Mouse (Mus musculus) natural killer cell, adult 2 months (primary cell): ENCODE measurements around the gene Malrd1.
"Not testable (repeated sequence)": the region's sequence is repeated elsewhere in the genome, so short reads cannot be mapped to it uniquely, and the experiment has no call there.

Source experiments
- DNase-seq, 2 experiments: peaks; one replicate each; pipeline ENCODE4 v3.0.0; 2022; ENCODE audit warnings: low spot score in 2 of 2

Malrd1 gene

DNA sequence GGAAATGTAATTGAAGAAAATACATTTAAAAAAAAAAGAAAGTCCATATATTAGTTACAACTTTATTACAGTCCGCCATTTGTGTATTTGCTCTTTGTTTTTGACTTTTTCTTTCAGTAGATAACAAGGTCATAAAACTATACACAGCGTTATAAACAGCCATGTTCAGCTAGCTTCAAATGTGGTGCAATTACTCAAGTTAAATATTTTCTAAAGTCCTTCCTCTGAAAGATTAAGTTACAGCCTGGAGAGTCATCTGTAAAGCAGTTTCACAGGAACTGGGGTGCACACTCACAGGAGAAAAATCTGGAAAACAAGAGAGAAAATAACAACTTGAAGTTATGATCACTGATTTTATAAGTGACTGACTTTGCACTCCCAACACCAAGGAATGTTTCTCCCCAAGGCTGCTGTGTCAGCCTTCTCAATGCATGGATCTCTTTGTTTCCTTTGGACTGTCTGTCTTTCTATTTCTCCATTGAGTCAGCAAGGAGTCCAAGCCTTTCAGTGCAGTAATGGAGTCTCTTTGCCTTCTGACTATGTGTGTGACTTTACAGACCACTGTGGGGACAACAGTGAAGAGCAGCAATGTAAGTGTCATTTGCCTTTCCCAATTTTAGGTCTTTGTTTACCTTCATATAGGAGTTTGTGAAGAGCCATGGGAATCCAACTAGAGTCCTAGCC, at the start of gene Malrd1:
Gene Malrd1, plus strand, starts transcription at position 239 of the 684 bp plus-strand sequence.
- no peak for DNase-seq

DNA sequence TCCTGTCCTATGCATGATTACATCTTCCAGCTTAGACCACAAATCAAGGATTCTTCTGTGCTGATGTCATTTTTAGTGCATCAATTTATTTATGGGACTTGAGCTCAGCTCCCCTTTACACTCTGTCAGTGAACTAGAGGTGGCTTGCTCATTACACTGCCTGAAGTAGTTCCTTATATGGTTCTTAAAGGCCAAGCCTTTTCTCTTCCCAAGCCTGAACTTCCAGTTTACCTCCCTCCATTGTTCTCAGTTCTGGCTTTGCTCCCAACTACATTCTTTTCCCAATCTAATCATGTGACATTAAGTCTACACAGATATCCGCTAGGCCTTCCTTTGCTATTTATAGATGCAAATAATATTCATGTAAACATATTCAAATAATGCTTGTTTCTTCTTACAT, 12.4 kb downstream of the Malrd1 start:
- no peak for DNase-seq

DNA sequence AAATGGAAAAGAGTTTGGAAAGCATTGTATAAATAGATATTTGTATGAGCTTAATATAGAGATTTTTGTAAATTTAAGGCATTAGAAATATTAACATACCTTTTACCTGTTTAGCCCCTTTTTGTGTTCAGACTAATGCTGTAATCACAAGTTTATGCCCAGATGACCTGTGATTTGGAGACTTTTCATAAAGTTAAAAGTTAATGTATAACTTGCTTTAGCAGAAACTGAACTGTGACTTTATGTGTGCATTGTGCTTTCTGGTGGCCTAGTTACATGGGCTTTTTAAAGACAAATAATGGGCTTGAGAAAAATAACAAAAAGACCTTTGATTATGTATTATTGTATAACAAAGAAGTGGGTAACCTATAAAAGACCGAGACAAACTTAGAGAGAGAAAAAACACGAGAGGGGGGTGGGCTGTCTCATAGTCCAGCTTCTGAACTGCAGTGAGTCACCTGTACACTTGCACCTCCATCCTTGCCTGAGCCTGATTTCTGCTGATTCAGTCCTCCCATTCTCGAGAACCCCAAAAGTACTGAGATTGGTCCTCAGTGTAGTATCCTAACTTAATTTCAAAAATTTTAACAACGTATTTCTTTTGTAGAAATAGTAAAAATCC, 87.2 kb downstream of the Malrd1 start:
- no peak for DNase-seq

DNA sequence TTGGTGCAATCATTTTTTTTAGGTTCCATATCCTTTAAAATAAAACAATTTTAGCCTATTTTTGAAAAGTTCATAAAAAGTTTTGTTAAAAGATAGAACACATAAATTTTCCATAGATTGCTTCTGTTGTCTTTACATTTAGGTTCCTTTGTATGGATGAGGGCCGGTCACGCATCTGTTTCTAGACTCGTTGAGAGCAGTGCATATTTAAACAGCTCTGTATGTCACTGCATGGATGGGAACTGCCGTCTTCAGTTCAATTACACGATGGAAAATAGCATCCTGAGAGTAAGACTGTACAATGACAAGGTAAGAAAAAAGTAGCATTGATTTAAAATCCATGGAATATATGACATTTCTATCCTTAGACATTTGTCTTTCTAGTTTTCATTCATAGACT, 87.7 kb downstream of the Malrd1 start:
- no peak for DNase-seq

DNA sequence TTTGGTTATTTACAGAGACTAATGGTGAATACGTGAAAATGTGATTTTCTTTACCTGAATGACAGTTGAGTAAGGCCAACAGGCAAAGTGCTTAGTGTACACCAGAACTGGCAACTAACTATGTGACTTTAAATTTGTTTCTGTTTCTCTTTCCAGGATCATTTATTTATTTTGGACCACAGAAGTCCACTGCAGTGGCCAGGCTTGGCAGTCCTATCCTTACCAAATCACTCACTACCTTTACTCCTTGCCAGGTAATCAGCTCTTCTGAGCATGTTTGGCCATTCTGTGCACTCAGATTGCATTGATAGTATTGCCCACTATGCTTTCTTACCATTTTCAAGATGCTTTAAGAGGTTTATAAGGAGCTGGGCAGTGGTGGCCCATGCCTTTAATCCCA, 109.5 kb downstream of the Malrd1 start:
- no peak for DNase-seq

DNA sequence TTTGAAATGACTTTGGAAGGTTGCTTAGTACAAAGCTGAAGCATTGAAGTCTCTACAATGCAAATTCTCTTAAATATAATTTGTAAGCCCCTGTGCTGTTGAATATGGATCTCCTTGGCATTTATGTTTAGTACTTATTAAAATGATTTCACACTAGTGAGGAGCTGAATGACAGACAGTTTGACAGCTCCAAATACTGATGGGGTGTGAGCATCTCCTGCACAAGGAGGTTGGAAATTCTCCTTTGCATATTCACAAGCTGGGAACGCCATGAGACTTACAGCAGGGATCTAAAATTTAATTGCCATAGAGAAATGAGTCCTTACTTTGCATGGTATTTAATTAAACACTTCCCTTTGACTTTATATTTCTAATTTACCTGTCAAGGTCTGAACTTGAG, 117.6 kb downstream of the Malrd1 start:
- no peak for DNase-seq

DNA sequence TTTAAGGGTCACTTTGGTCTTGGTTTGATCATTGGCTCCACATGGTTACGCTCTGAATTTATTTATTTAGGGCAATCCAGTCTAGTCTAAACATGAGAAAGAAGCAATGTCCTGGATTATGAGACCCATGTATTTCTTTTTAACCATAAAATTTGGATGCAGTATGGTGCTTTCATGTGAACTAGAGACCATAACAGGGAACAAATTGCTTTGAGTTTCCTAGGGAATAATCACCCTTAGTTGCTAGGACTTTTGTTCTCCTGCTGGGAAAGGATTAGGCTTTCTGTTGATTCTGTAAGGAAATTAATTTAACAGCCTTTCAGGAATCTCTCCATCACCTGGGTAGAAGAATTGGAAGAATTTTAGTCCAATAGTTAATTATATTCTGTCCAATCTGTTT, 130.1 kb downstream of the Malrd1 start:
- DNase-seq: no peak

DNA sequence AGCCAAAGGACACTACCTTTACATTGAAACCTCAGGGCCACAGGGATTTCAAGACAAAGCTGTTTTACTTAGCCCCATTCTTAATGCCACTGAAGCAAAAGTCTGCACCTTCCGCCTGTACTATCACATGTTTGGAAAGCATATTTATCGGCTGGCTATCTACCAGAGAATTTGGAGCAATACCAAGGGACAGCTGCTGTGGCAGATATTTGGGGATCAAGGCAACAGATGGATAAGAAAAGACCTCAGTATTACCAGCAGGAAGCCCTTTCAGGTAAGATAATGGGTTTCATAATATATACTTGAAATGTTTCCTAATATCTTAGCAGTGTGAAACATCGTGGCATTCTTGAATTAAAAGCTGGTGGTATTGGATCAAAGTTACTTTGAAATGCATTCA, 176.7 kb downstream of the Malrd1 start:
- DNase-seq: no peak

DNA sequence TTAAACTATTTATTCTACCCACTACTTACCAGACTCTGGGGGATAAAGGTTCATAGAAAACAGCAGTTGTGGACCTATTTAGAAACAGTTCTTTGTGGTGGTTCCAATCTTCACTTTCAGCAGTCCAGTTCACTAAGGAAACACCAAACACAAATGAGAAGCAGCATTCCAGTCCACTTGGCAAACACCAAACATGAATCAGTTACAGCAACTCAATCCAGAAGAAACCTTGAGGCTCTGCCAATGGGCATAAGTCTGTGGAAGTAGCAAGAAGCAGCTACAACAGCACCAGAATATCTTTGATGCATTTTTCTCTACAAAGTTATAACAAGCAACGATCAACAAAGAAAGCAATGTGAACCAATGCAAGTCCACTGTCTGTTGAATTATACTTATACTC, 214.7 kb downstream of the Malrd1 start:
- DNase-seq: no peak

DNA sequence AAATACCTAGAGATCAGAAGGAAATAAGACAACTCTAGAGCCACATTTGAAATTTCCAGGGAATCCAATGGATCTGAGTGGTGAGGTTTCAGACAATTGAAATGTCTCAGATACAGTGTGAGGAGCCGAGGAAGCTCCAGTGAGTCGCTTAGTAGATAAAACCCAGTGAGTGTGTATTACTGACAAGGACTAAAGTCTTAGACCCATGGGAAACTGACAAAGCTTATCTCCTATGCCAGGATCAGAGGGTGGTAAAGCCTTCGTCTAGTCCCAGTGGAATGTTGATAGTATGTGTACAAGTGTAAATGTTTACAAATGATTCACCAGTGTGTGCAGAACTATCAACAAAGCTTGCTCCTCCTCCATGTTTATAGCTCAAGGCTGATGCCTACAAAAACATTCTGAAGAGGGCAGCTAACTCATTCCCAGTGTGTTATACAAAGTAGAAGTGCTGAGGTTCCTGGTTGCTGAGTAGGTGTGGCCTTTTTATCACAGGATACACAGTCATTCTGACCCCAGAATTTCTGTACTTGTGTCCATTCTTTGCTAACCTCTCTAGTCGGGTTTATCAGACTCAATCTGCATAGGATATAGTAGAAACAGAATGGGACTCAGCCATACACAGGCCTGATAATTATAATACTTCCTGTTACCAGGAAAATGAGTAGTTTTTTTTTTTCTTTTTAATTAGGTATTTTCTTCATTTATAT, 218.9 kb downstream of the Malrd1 start:
- no peak for DNase-seq

DNA sequence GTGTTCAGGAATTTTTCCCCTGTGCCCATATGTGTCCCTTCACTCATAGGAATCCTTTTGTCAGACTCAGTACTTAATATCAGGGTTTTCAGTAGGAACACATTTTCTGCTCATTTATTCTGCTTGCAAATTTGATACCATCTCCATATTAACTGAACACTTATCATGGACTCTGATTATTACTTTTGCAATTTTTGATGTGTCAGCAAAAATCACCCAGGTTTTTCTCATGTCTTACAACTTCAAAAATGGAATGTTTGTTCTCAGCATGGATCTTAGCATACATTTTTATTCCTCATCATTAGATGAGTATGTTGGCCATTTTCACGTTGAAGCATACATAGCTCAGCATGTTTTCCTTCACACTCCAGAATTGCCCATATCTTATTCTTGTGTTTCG, 258.5 kb downstream of the Malrd1 start:
- no peak for DNase-seq

DNA sequence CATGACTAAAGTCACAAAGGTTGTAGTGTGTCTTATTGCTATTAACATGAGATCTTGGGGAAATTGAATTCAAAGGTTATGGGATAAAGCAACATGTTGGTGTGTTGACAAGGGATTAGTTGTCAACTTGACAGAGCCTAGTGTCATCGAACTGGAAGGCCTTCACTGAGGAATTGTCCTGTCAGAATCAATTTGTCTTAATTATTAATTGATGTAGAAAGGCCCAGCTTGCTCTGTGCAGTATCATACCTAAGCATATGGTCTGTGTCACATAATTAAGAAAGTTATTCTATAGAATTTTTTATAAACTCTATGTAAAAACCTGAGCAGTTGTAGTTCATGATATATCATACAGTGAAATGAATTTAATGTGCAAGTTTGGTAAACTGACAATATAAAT, 289.4 kb downstream of the Malrd1 start:
- DNase-seq: no peak

DNA sequence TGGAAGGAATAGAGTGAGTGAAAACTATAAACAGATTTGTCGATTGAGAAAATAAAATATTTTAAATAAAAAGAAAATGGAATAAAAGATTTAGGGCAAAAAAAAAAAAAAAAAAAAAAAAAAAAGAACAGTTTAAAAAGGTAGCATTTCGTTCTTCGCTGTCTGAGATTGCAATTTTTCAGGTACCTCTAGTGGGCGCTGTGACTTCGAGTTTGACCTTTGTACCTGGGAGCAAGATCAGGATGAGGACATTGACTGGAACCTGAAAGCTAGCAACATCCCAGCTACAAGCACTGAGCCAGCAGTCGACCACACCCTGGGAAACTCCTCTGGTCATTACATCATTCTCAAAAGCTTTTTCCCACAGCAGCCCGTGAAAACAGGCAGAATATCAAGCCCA, 343.1 kb downstream of the Malrd1 start:
- no peak for DNase-seq

DNA sequence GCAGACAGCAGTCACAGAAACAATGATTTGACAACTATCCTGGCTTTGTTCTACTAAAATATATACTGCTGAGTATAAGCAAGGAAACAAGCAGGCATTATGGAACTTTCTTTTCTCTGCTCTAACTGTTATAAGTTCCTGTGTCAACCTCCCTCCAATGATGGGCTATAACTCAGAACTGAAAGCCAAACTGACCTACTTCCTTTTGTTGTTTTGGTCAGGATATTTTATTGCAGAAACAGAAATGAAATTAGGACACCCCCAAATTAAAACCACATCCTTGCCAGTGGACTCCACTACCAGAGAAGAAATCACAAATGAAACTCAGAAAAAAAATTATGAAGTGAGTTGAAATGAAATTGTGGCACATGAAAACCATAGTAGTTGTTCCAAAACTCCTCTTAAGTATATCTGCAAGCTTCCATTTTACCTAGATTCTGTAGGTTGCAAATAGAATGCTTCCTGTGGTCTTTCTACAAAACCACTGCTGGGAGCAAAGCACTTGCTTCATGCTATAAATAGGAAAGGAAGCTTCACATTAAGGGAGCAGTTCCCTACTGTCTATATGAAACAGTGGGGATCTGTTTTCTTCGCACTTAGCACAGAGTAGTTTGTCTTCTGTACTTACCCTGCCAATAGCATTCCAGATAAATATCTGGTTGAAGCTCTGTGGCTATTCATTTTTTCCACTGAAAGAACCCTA, 367.3 kb downstream of the Malrd1 start:
- DNase-seq: no peak

DNA sequence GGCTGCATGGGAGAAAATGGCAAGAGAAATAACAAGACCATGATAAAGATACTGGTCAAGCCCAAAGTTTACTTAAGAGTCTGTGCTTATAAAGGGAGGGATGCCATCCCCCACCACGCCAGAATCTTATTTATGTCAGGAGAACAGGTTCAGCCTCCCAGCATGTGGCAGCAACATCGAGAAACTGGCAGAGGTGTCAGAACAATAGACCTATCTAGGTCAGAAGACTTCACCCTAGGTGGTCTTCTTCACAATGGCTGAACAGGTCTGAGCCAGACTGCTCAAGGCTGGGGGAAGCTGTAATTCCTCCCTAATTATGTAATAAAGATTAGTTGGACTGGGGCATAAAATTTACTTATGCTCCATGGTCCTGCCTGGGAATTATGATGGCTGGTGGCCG, 399.2 kb downstream of the Malrd1 start:
- DNase-seq: no peak

DNA sequence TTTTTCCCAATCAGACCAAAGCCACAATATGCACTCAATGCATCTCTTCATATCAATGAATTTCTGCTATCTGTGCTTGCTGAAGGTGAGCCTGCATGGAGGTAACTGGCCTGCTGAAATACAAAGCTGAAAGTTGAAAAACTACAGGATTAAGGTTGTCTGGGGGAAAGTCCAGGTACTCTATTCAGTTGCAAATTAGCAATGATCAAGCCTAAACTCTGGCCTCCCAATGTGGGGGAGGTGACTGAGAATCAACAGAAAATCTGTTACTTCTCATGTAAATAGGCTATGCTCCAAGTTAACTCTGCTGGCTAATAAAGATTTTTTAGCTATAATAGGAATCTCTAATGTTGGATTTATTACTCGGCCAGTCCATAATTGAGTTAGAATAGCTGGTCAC, 399.8 kb downstream of the Malrd1 start:
- no peak for DNase-seq

DNA sequence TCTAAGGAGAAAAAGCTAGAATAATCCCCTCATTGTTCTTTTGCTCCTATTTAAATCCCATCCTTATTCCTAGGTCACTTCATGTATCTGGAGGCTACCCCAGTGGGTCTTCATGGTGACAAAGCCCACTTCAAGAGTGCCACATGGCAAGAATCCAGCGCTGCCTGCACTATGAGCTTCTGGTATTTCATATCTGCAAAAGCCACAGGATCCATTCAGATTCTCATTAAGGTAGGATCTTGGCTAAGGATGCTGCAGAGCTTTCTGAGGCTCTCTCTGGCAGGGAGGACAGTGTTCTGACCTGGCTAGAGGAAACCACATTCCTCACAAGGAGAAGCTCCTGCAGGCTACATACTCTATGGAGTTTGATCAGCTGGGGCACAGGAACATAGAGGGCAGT, 405.2 kb downstream of the Malrd1 start:
- no peak for DNase-seq

DNA sequence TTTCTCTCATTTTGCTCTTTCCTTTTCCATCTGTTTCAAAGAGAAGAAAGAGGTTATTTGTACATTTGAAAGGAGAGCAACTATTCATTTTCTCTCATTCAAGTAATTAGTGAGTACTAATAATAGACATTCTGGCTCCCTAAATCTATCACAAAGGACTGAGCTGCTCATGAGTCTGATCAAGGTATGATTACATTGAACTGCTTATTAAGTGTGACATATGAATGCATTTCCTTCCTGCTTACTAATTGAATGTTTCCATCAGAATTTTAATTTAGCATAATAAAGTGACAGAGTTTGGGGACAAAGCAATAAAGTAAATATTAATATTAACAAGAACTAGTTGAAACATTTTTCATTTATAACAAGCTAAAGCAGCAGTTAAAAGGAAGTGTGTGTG, 405.6 kb downstream of the Malrd1 start:
- DNase-seq: no peak

DNA sequence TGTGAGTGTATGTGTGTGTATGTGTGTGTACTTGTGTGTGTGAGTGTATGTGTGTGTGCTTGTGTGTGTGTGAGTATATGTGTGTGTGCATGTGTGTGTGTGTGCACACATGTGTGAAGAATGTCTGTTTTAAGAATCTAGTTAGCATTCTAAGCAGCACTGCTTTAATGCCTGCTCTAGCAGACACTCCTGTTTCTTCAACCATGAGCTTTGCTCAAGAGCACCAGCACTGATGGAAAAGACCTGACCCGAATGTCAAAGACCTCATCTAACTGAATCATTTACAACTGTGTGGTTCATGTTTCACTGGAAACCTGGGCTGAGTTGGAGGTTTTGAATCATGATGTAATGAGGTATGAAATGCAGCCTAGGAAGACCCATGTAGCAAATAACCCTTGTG, 406.1 kb downstream of the Malrd1 start:
- DNase-seq: no peak

DNA sequence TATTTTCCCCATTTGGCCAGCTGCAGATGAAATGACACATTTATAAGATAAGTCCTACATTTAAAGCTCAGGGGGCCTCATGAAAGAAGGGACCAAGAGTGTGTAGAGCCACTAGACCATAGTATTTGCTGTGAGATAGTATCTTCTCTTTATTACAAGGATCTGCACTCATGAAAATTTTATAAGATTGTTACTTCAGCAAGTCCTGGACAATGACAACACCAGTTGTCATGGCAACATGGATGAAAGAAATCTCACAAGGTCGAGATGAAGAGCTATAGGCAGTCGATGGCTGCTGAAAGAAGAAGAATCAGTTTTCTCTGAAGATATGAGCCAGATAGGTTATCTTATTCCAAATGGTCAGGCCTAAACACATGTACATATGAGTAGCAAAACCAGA, 476.6 kb downstream of the Malrd1 start:
- no peak for DNase-seq

DNA sequence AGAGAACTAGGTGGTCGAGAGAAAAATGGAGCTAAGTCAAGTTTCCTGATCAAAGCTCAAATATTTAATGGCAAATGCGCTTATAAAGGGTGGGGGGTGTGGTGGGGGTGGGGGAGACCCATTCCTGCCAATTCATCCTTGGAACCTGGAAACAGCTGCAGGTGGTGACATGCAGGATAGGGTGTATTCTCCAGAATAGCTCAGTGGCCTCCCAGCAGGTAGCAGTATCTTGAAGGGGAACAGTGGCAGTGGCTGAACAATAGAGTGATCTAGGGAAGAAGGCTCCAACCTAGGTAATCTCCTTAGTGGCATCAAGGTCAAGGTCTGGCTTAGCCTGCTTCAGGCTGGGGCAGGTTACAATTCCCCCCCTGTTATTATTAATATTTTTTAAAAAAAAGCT, 490.8 kb downstream of the Malrd1 start:
- not testable (repeated sequence) for DNase-seq

DNA sequence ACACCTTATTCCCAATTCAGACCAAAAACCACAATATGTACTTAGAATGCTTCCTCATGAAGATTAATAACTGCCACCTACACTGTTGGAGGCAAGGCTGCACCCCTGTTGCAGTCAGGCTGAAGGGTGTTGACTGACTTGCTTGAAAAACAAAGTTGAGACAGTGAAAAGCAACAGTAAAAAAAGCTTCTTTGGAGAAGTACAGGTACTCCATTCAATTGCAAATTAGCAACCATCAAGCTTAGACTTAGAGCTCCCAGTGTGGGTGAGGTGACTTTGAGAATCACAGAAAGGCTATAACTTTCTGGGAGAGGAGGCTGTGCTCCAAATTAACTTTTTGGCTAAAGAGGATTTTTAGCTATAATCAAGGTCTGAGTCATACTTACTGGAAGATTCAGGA, 491.4 kb downstream of the Malrd1 start:
- DNase-seq: not testable (repeated sequence)

DNA sequence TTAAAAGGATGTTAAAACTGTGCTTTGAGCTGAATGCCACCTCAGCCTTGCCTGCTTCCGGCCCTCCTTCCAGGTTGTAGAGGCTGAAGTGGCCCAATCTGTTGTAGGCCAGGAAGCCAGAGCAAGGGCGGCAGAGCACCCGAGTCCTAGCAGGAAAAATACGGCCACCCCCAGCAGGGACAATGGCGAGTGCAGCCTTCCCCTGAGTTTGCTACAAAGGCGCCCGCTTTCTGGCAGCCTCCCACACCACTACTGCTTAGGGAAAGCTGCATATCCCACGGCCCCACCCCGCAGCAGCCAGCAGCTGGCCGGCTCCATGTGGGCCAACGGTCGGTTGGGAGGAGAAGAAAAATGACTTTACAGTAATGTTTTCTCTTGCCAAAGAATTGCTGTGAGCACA, 503.5 kb downstream of the Malrd1 start:
- DNase-seq: no peak
